Mouse (Mus musculus) embryonic facial prominence, embryonic 15.5 days (tissue): ENCODE measurements around the gene Rasal2. TPM values are rescaled to one million over a fixed set of nuclear protein-coding genes. Genes with fewer than 3 reads are reported as not detected.

ENCODE experiments used
- ATAC-seq: fragments of 200-750 bp; cut with Nextera tagmentation; 2 replicates; pipeline ENCODE4 v1.8.0; 2017; ENCODE audit warnings: low read depth, moderate TSS enrichment; ENCODE audit not compliant: insufficient number of reproducible peaks, low FRiP score, low TSS enrichment
- H3K27ac ChIP-seq: fragments of 300-500 bp; sonication (generic); replicated peaks from 2 replicates; pipeline ENCODE4 v1.5.1; 2015; ENCODE audit warnings: mild to moderate bottlenecking, inconsistent platforms
- H3K27me3 ChIP-seq: fragments of 300-500 bp; sonication (generic); 2 replicates; pipeline ENCODE4 v1.6.1; 2015; ENCODE audit warnings: inconsistent platforms
- H3K36me3 ChIP-seq: fragments of 300-500 bp; sonication (generic); 2 replicates; pipeline ENCODE4 v1.6.1; 2015; ENCODE audit warnings: mild to moderate bottlenecking, inconsistent platforms
- H3K4me1 ChIP-seq: fragments of 300-500 bp; sonication (generic); 2 replicates; pipeline ENCODE4 v1.6.1; 2015; ENCODE audit warnings: inconsistent platforms
- H3K4me2 ChIP-seq: fragments of 300-500 bp; sonication (generic); replicated peaks from 2 replicates; pipeline ENCODE4 v1.6.1; 2015; ENCODE audit warnings: mild to moderate bottlenecking, inconsistent platforms
- H3K4me3 ChIP-seq: fragments of 300-500 bp; sonication (generic); replicated peaks from 2 replicates; pipeline ENCODE4 v1.5.1; 2015; ENCODE audit warnings: mild to moderate bottlenecking, inconsistent platforms
- H3K9ac ChIP-seq: fragments of 300-500 bp; sonication (generic); 2 replicates; pipeline ENCODE4 v1.6.1; 2015; ENCODE audit warnings: inconsistent platforms
- H3K9me3 ChIP-seq: fragments of 300-500 bp; sonication (generic); replicated peaks from 2 replicates; pipeline ENCODE4 v1.6.1; 2016; ENCODE audit warnings: inconsistent platforms
- WGBS: fragments of 180-500 bp; shearing (Covaris S2); methylation state at CpG from one replicate; pipeline ENCODE4 v1.1.7; 2015; 5-methylcytosine and 5-hydroxymethylcytosine counted together
- polyA plus RNA-seq: library from polyadenylated mRNA; unstranded; fragments of >200 nt; fragmentation: Nextera tagmentation; extraction: Ambion mirVana; gene quantifications from 2 replicates; pipeline ENCODE4 v1.2.1, GENCODE M21; 2015

Gene Rasal2
- polyA plus RNA-seq, 1 experiment from 2014 or later: 16.8 TPM

GRCm38 (mm10) chr1:157137132-157137853 lies 275.1 kb downstream of the Rasal2 start:
- no peak overlapping the region for H3K9ac ChIP-seq
- no peaks in the 10 kb centered on the region for H3K4me1 ChIP-seq
- no peak overlapping the region for H3K4me2 ChIP-seq
- no peaks in the 10 kb centered on the region for H3K9me3 ChIP-seq
- no peaks in the 10 kb centered on the region for H3K27me3 ChIP-seq
- peak; percentile 24; the same call in 1 of the 2 replicates for ATAC-seq
- WGBS: 67% methylated on average over 9 of the region's 9 CpGs
- no peak overlapping the region for H3K27ac ChIP-seq
- no peaks in the 10 kb centered on the region for H3K36me3 ChIP-seq
- no peak overlapping the region for H3K4me3 ChIP-seq

DNA sequence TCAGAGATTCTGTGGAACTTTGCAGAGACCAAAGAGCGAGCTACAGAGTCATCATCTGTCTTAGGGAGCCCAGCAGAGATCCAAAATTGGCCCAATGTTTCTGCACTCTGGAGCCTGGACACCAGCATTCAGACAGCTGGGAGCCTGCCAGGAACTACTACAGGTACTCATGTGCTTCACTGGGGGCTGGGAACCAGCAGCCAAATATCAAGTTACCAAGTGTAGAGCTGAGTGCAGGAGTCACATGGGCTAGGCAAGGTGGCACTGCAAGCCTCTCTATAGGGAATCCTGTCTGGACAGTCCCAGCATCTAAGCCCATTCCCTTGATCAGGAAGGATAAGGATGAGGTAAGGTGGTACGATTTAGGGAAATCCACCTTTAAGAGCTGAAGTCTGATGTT lies 284.2 kb downstream of the Rasal2 start:
- Histone ChIP-seq H3K27me3 (no peaks in the 10 kb centered on the region), H3K4me2 (no peak overlapping the region), H3K9me3 (no peaks in the 10 kb centered on the region), H3K4me1 (no peaks in the 10 kb centered on the region), H3K36me3 (no peaks in the 10 kb centered on the region), H3K27ac (no peak overlapping the region), H3K9ac (no peak overlapping the region), H3K4me3 (no peak overlapping the region)
- 87% methylated on average over 2 of the region's 2 CpGs for WGBS
- no peak for ATAC-seq

DNA sequence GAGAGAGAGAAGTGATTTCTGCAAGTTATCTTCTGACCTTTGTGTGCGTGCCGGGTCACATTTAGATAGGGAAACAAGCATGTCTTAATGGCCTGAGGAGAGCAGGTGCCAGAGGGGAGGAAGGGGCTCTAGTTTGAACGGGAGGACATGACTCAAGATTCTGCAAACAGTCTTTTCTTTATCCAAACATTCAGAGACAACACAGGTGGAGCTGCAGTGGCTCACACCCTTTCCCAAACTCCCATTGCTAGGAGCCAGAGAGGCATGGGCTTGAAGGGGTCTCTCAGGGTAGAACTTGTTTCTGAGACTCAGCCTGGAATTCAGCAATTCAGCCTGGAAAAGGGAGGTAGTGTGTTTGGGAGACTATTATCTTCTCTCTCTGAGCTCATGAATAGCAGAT lies 288.6 kb downstream of the Rasal2 start:
- ATAC-seq: no peak
- H3K27me3 ChIP-seq: no peaks in the 10 kb centered on the region
- H3K4me1 ChIP-seq: no peaks in the 10 kb centered on the region
- H3K9me3 ChIP-seq: no peaks in the 10 kb centered on the region
- no peak overlapping the region for H3K4me3 ChIP-seq
- H3K9ac ChIP-seq: no peak overlapping the region
- no peak overlapping the region for H3K27ac ChIP-seq
- no peak overlapping the region for H3K4me2 ChIP-seq
- no peaks in the 10 kb centered on the region for H3K36me3 ChIP-seq
- WGBS: 81% methylated on average over 3 of the region's 3 CpGs

GRCm38 (mm10) chr1:157119168-157119567 lies 293.2 kb downstream of the Rasal2 start:
- H3K4me2 ChIP-seq: no peak overlapping the region
- H3K36me3 ChIP-seq: no peaks in the 10 kb centered on the region
- no peak overlapping the region for H3K27ac ChIP-seq
- H3K9me3 ChIP-seq: no peaks in the 10 kb centered on the region
- ATAC-seq: no peak
- no peak overlapping the region for H3K9ac ChIP-seq
- H3K27me3 ChIP-seq: no peaks in the 10 kb centered on the region
- 68% methylated on average over 6 of the region's 6 CpGs for WGBS
- no peak overlapping the region for H3K4me3 ChIP-seq
- no peaks in the 10 kb centered on the region for H3K4me1 ChIP-seq

- Histone ChIP-seq H3K4me2 (no peak overlapping the region), H3K27ac (no peak overlapping the region), H3K9ac (no peak overlapping the region), H3K4me1 (no peaks in the 10 kb centered on the region), H3K9me3 (no peaks in the 10 kb centered on the region), H3K27me3 (no peaks in the 10 kb centered on the region), H3K4me3 (no peak overlapping the region), H3K36me3 (no peaks in the 10 kb centered on the region)
- WGBS: 88% methylated on average over 3 of the region's 3 CpGs
- ATAC-seq: no peak
Measured at GRCm38 (mm10) chr1:157117440-157117839, 295.0 kb downstream of the Rasal2 start.

DNA sequence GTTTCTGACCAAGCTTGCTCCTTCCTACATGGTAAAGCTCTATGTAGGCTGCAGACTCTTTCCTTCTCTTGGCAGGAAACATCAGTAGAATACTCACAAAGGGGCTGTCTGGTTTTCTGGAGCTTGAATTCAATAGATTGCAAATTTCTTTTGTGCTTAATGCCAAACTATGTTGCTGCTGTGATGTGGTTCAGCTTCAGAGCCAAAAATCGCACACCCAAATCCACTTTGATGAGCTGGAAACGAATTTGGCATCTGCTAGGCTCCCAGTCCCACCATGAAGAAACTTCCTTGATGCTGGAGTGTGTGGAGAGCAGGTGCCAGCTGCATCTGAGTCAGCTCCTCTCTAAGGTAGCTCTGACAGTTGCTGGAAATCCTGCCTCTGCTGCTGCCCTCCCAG lies 297.9 kb downstream of the Rasal2 start:
- Histone ChIP-seq H3K27me3 (no peaks in the 10 kb centered on the region), H3K36me3 (no peaks in the 10 kb centered on the region), H3K4me3 (no peak overlapping the region), H3K4me2 (no peak overlapping the region), H3K27ac (no peak overlapping the region), H3K9me3 (no peaks in the 10 kb centered on the region), H3K9ac (no peak overlapping the region), H3K4me1 (no peaks in the 10 kb centered on the region; the same call in 1 of the 2 replicates)
- WGBS: 67% methylated on average over 2 of the region's 2 CpGs
- ATAC-seq: no peak

- Histone ChIP-seq H3K4me3 (no peak overlapping the region), H3K9ac (no peak overlapping the region), H3K9me3 (no peaks in the 10 kb centered on the region), H3K27me3 (no peaks in the 10 kb centered on the region), H3K36me3 (no peaks in the 10 kb centered on the region), H3K4me2 (no peak overlapping the region), H3K27ac (no peak overlapping the region), H3K4me1 (no peaks in the 10 kb centered on the region; the same call in 1 of the 2 replicates)
- peak; percentile 73; the same call in 1 of the 2 replicates for ATAC-seq
- whole genome bisulfite sequencing: 58% methylated on average over 6 of the region's 6 CpGs
Measured at GRCm38 (mm10) chr1:157110287-157110835, 302.0 kb downstream of the Rasal2 start.

- H3K4me3 ChIP-seq: no peak within 1 kb of the TSS
- H3K27me3 ChIP-seq: no peaks in the 10 kb centered on the region
- H3K36me3 ChIP-seq: no peaks in the 10 kb centered on the region
- H3K4me1 ChIP-seq: no peaks in the 10 kb centered on the region; the same call in 1 of the 2 replicates
- H3K4me2 ChIP-seq: no peak within 1 kb of the TSS
- H3K9ac ChIP-seq: no peak within 1 kb of the TSS
- H3K9me3 ChIP-seq: no peaks in the 10 kb centered on the region
- ATAC-seq: no peak
- 84% methylated on average over 4 of the region's 4 CpGs for WGBS
- H3K27ac ChIP-seq: no peak within 1 kb of the TSS
Measured at GRCm38 (mm10) chr1:157108580-157108979, 303.8 kb downstream of the Rasal2 start, which contains the start of gene Tex35. TSS of gene Tex35 (minus strand) at chr1:157108680.

DNA sequence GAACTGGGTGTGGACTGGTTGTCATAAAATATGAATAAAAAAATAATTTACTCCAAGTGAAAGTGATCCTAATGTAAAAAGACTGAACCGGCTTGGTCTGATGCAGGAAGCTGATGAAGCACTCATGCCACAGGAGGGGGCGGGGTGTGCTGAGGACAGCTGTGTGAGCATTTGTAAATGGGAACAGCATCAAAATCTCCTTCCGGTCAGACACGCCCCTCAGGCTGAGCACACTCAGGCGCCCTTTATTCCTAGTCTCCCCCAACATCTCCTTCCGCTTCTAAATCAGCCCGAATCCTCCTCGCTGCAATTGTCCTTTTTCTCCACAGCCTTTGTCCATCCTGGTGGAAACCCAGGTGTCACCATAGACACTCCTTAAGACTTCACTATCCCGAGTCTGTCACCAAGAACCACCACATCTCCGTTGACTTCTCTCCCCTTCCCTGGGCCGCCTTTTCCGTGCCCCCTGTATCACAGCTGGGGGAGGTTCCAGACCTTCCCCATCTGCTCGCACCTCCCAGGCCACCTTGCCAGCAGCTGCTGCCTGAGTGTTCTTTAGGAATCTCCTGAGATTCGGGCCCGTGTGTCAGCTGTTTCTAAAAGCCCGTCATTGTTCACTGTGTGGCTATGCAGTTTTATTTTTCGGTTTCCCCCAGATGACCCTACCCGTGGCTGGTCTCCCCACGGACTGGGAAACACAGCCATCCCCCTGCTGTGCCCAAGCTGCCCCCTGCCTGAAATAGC lies 311.1 kb downstream of the Rasal2 start:
- Histone ChIP-seq H3K27ac (no peak overlapping the region; the same call in 1 of the 2 replicates), H3K4me3 (peak overlapping the region; percentile 27), H3K4me2 (peak overlapping the region; percentile 45), H3K4me1 (peaks cover 4% of the 10 kb centered on the region), H3K9ac (no peak overlapping the region), H3K36me3 (no peaks in the 10 kb centered on the region), H3K27me3 (no peaks in the 10 kb centered on the region), H3K9me3 (no peaks in the 10 kb centered on the region)
- peak; percentile 70 for ATAC-seq
- 12% methylated on average over 19 of the region's 19 CpGs for WGBS

- Histone ChIP-seq H3K27me3 (no peaks in the 10 kb centered on the region), H3K9me3 (no peaks in the 10 kb centered on the region), H3K4me2 (no peak overlapping the region), H3K27ac (no peak overlapping the region), H3K4me1 (no peaks in the 10 kb centered on the region), H3K4me3 (no peak overlapping the region), H3K9ac (no peak overlapping the region), H3K36me3 (no peaks in the 10 kb centered on the region)
- no peak for ATAC-seq
- WGBS: 87% methylated on average over 4 of the region's 4 CpGs
Measured at GRCm38 (mm10) chr1:157095534-157095933, 316.9 kb downstream of the Rasal2 start.

- H3K27me3 ChIP-seq: no peaks in the 10 kb centered on the region
- H3K9me3 ChIP-seq: no peaks in the 10 kb centered on the region
- no peaks in the 10 kb centered on the region for H3K4me1 ChIP-seq
- H3K4me3 ChIP-seq: no peak overlapping the region
- no peaks in the 10 kb centered on the region for H3K36me3 ChIP-seq
- H3K27ac ChIP-seq: no peak overlapping the region
- no peak overlapping the region for H3K9ac ChIP-seq
- ATAC-seq: no peak
- H3K4me2 ChIP-seq: no peak overlapping the region
- 84% methylated on average over 1 of the region's 1 CpGs for WGBS
Measured at GRCm38 (mm10) chr1:157092622-157093021, 319.8 kb downstream of the Rasal2 start.
